Mouse (Mus musculus): ENCODE measurements around the gene Abcg2. TPM values are rescaled to one million over a fixed set of nuclear protein-coding genes. Genes with fewer than 3 reads are reported as not detected.
"Not testable (repeated sequence)": the region's sequence is repeated elsewhere in the genome, so short reads cannot be mapped to it uniquely, and the experiment has no call there.

Abcg2 gene
- polyA plus RNA-seq, 1 experiment from 2014 or later, result 59.7 TPM

DNA sequence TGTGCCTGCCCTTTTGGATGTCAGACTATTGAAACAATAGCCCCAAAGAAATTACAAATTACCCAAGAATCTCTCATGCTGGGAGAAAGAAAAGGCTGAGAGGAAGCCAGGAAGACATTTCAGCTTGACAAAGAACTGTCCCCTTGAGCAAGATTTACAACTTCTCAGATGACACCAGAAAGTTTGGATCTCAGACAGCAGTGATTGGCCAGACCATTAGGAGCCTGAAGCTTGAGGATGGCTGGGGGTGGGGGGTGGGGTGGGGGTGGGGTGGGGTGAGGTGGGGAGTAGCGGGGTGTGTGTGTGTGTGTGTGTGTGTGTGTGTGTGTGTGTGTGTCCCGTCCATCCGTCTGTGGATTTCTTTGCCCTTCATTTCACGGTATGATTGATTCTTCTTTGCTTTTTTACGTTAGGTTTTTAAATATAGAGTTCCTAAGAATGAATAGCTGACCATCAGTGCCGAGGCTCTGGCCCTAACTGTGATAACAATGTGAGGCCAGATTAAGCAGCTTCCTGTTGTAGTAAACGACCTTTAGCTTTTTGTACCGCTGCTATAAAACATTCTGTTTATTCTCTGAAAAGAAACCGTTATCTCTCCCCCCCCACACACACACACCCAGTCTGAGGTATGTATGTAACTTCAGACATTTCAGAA is 11.4 kb downstream of the Abcg2 start:
- DNase-seq (ENCODE audit: low spot score), result peak; percentile 30
- H3K4me2 ChIP-seq (ENCODE audit: low read depth, low read length), result peak overlapping the region; percentile 54
- not testable (repeated sequence) for H3K36me3 ChIP-seq (replicated peaks; ENCODE audit: control insufficient read depth, insufficient read depth, low read depth, low read length); H3K27me3 ChIP-seq (ENCODE audit: control insufficient read depth, insufficient read depth, low read length); H3K4me1 ChIP-seq (ENCODE audit: control insufficient read depth, insufficient read depth, low read length); H3K9me3 ChIP-seq (replicated peaks; ENCODE audit: control insufficient read depth, low read length)
- 2% methylated on average over 9 of the region's 9 CpGs for WGBS
- peak; percentile 73; the same call in 1 of the 2 replicates for ATAC-seq (replicated peaks; ENCODE audit: insufficient number of reproducible peaks, low FRiP score, low TSS enrichment, low read depth)
- H3K4me3 ChIP-seq (ENCODE audit: low read depth, low read length), result peak overlapping the region; percentile 44
- H3K27ac ChIP-seq (replicated peaks; ENCODE audit: low read depth, low read length), result peak overlapping the region; percentile 73
- H3K9ac ChIP-seq (replicated peaks; ENCODE audit: low read length), result peak overlapping the region; percentile 68

DNA sequence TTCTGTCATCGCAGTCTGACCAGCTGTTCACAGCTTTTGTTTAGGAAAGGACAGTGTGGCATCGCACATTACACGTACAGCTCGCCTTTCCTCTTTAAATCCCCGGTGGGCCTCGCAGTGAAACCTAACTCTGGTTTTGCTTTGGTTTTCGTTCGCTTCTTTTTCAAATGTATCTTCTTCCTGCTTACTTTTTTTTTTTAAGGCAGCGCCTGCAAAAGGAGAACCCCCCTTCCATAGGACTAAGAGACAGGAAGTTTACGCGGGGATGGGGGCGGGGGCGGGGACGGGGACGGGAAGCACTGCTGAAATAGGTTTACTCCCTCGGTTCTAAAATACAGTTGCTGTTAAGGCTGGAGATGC is 12.0 kb downstream of the Abcg2 start:
- peak overlapping the region; percentile 54 for H3K4me2 ChIP-seq (ENCODE audit: low read depth, low read length)
- peak overlapping the region; percentile 68 for H3K9ac ChIP-seq (replicated peaks; ENCODE audit: low read length)
- DNase-seq (ENCODE audit: low spot score) (peak; percentile 66), ATAC-seq (replicated peaks; ENCODE audit: insufficient number of reproducible peaks, low FRiP score, low TSS enrichment, low read depth) (peak; percentile 77)
- H3K36me3 ChIP-seq (replicated peaks; ENCODE audit: control insufficient read depth, insufficient read depth, low read depth, low read length), result no peaks in the 10 kb centered on the region
- H3K9me3 ChIP-seq (replicated peaks; ENCODE audit: control insufficient read depth, low read length), result no peaks in the 10 kb centered on the region; the same call in 1 of the 2 replicates
- WGBS, result 16% methylated on average over 16 of the region's 16 CpGs
- no peaks in the 10 kb centered on the region for H3K4me1 ChIP-seq (ENCODE audit: control insufficient read depth, insufficient read depth, low read length)
- peak overlapping the region; percentile 73 for H3K27ac ChIP-seq (replicated peaks; ENCODE audit: low read depth, low read length)
- H3K27me3 ChIP-seq (ENCODE audit: control insufficient read depth, insufficient read depth, low read length), result no peaks in the 10 kb centered on the region
- peak overlapping the region; percentile 44 for H3K4me3 ChIP-seq (ENCODE audit: low read depth, low read length)

DNA sequence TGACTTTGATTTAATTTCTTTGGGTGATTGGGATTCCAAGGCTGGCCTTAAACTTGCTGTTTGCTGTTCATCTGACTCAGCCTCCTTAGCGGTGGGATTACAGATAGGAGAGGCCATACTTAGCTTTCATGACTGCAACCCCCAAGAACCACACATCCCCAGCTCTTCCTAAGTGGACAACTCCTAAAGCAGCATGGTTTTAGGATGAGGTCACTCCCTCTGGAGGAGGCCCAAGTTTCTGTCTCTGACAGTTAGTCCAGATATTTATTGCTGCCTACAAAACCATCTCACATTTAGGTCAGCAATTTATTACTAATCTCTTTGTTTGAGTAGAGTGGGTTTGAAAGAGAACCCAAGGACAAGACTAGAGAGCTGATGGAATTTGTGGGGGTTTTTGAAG is 17.8 kb downstream of the Abcg2 start:
- not testable (repeated sequence) for H3K4me1 ChIP-seq (ENCODE audit: control insufficient read depth, insufficient read depth, low read length); H3K27me3 ChIP-seq (ENCODE audit: control insufficient read depth, insufficient read depth, low read length); H3K4me3 ChIP-seq (ENCODE audit: low read depth, low read length); H3K27ac ChIP-seq (replicated peaks; ENCODE audit: low read depth, low read length); DNase-seq (ENCODE audit: low spot score); H3K9ac ChIP-seq (replicated peaks; ENCODE audit: low read length); ATAC-seq (replicated peaks; ENCODE audit: insufficient number of reproducible peaks, low FRiP score, low TSS enrichment, low read depth); H3K4me2 ChIP-seq (ENCODE audit: low read depth, low read length); H3K9me3 ChIP-seq (replicated peaks; ENCODE audit: control insufficient read depth, low read length); H3K36me3 ChIP-seq (replicated peaks; ENCODE audit: control insufficient read depth, insufficient read depth, low read depth, low read length)
- 84% methylated on average over 1 of the region's 1 CpGs for WGBS

DNA sequence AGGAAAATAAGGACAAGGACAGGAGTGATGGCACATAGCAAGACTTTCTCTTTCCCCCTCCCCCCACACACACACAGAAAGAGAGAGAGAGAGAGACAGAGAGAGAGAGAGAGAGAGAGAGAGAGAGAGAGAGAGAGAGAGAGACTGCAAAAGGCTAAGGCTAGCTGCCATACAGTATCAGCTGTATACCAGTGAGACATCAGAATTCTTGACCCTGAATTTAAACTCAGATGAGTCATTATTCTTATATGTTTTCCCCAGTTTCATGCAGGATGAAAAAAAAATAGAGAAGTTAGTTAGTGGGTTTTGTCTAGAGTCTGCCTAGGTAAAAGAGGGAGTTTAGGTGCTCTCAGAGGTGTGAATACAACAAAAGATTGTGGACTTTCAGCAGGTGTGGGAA is 18.7 kb downstream of the Abcg2 start:
- not testable (repeated sequence) for H3K4me1 ChIP-seq (ENCODE audit: control insufficient read depth, insufficient read depth, low read length); H3K27ac ChIP-seq (replicated peaks; ENCODE audit: low read depth, low read length); H3K27me3 ChIP-seq (ENCODE audit: control insufficient read depth, insufficient read depth, low read length); H3K9ac ChIP-seq (replicated peaks; ENCODE audit: low read length); H3K9me3 ChIP-seq (replicated peaks; ENCODE audit: control insufficient read depth, low read length); ATAC-seq (replicated peaks; ENCODE audit: insufficient number of reproducible peaks, low FRiP score, low TSS enrichment, low read depth); DNase-seq (ENCODE audit: low spot score); H3K4me3 ChIP-seq (ENCODE audit: low read depth, low read length); H3K36me3 ChIP-seq (replicated peaks; ENCODE audit: control insufficient read depth, insufficient read depth, low read depth, low read length); H3K4me2 ChIP-seq (ENCODE audit: low read depth, low read length)

DNA sequence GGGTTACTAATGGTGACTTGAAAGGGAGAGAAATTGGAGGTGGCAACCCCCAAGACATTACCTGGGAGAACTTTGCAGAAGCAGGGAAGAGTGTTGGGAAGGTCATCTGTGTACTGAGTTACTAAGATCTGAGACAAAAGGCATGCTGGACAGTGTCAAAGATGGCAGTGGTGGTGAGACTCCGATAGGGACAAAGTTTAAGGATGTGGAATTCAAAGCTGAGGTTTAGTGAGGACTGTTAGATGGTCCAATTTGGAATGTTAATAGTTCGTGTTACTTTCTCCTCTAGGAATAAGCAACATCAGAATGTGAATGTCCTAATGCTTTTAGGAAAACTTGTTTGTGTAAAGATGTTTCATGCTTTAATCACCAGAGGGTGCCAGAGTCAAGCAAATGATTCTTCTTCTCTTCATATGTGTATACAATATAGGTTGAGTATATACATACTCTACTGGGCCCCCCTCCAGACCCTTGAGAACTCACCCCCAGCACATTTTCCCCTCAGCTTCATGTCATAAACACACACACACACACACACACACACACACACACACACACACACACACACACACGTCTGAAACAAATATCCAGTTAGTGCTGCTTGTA is 19.3 kb downstream of the Abcg2 start:
- ATAC-seq (replicated peaks; ENCODE audit: insufficient number of reproducible peaks, low FRiP score, low TSS enrichment, low read depth) (peak; percentile 64; the same call in 1 of the 2 replicates), DNase-seq (ENCODE audit: low spot score) (peak; percentile 31)
- not testable (repeated sequence) for H3K27me3 ChIP-seq (ENCODE audit: control insufficient read depth, insufficient read depth, low read length); H3K27ac ChIP-seq (replicated peaks; ENCODE audit: low read depth, low read length); H3K4me1 ChIP-seq (ENCODE audit: control insufficient read depth, insufficient read depth, low read length); H3K36me3 ChIP-seq (replicated peaks; ENCODE audit: control insufficient read depth, insufficient read depth, low read depth, low read length); H3K4me3 ChIP-seq (ENCODE audit: low read depth, low read length); H3K4me2 ChIP-seq (ENCODE audit: low read depth, low read length); H3K9ac ChIP-seq (replicated peaks; ENCODE audit: low read length); H3K9me3 ChIP-seq (replicated peaks; ENCODE audit: control insufficient read depth, low read length)
- 81% methylated on average over 3 of the region's 3 CpGs for WGBS

DNA sequence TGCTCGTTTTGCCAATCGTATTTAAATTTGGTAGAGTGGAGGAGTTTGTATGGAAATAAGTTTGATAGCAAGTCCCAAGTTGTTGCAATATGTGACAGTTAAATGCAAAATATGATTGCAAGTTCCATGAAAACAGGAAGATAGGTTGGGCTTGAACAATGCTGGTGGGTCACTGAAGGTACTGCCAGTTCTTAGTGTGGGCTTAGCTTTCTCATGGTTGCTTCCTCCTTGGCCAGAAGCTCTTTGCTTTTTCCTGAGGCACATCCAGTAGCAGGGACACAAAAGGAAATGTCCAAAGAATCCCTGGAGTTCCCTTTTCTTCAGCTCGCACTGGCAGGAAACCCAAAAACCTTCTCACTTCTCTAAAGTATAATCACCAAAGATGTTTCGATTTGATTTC is 22.3 kb downstream of the Abcg2 start:
- H3K4me2 ChIP-seq (ENCODE audit: low read depth, low read length), result no peak overlapping the region
- DNase-seq (ENCODE audit: low spot score), result no peak
- peaks cover 2% of the 10 kb centered on the region; the same call in 1 of the 2 replicates for H3K9me3 ChIP-seq (replicated peaks; ENCODE audit: control insufficient read depth, low read length)
- H3K4me3 ChIP-seq (ENCODE audit: low read depth, low read length), result no peak overlapping the region
- no peak for ATAC-seq (replicated peaks; ENCODE audit: insufficient number of reproducible peaks, low FRiP score, low TSS enrichment, low read depth)
- no peak overlapping the region for H3K27ac ChIP-seq (replicated peaks; ENCODE audit: low read depth, low read length)
- 88% methylated on average over 4 of the region's 4 CpGs for WGBS
- no peak overlapping the region for H3K9ac ChIP-seq (replicated peaks; ENCODE audit: low read length)
- no peaks in the 10 kb centered on the region for H3K4me1 ChIP-seq (ENCODE audit: control insufficient read depth, insufficient read depth, low read length)
- no peaks in the 10 kb centered on the region for H3K27me3 ChIP-seq (ENCODE audit: control insufficient read depth, insufficient read depth, low read length)
- H3K36me3 ChIP-seq (replicated peaks; ENCODE audit: control insufficient read depth, insufficient read depth, low read depth, low read length), result no peaks in the 10 kb centered on the region

DNA sequence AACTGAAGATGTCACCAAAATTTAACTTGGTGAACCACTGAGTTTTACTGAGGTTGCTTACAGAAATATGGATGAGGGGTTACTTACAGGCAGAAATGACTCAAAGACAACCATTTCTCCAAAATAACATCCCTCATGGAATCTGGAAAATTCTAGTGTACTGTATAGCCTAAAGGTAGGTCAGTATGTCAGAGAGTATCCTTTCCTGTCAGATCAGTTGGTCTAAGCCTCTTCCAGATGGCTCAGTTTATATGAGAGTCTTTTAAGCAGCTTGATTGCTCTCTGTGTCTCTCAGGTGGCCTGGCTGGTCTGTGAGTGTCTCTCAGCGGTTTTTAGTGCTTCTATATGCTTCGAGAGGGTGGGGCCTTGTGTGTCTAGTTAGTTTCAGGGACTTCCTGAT is 24.1 kb downstream of the Abcg2 start:
- H3K4me2 ChIP-seq (ENCODE audit: low read depth, low read length), result no peak overlapping the region
- WGBS, result 77% methylated on average over 2 of the region's 2 CpGs
- no peak overlapping the region for H3K4me3 ChIP-seq (ENCODE audit: low read depth, low read length)
- no peaks in the 10 kb centered on the region for H3K4me1 ChIP-seq (ENCODE audit: control insufficient read depth, insufficient read depth, low read length)
- H3K27me3 ChIP-seq (ENCODE audit: control insufficient read depth, insufficient read depth, low read length), result no peaks in the 10 kb centered on the region
- no peak for DNase-seq (ENCODE audit: low spot score)
- H3K9ac ChIP-seq (replicated peaks; ENCODE audit: low read length), result no peak overlapping the region
- H3K36me3 ChIP-seq (replicated peaks; ENCODE audit: control insufficient read depth, insufficient read depth, low read depth, low read length), result no peaks in the 10 kb centered on the region
- H3K27ac ChIP-seq (replicated peaks; ENCODE audit: low read depth, low read length), result no peak overlapping the region
- ATAC-seq (replicated peaks; ENCODE audit: insufficient number of reproducible peaks, low FRiP score, low TSS enrichment, low read depth), result no peak
- H3K9me3 ChIP-seq (replicated peaks; ENCODE audit: control insufficient read depth, low read length), result peaks cover 2% of the 10 kb centered on the region; the same call in 1 of the 2 replicates

DNA sequence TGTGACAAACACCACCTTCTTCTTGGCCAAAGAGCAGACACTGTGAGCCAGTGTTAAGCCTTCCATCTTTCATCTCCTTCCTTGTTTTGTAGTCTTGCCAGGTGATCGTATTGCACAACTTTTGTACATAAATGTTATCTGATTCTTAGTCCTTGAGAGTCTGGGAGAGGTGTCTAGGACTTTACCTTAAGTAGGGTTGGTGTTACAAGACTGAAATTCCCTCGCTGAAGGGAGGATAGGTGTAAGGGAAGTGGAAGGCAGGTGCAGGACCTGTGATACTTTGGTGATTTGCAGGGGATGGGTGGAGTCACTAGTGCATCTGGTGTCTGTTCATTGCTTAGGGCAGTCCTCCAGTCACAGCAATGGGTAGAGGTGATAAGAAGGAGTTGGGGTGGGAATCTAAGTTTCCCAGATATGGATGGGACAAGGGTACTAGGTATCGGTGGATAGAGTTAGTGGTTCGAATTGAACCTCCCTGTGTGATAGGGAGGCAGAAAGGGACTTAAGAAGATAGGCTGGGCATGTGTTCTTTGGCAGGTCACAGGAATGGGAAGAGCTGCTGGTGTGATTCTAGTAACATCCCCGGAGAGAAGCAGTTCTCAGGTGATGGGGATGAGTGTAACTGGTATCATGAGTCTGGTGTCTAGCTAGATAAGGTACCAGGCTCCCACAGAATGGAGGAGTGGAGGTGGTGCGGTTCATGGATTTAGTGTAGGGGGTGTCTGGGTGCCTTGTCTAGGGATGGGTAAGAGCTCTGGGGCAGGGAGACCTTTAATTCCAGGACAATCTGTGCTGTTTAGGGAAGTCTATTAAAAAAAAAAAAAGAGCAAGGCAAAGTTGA is 25.8 kb downstream of the Abcg2 start:
- Histone ChIP-seq H3K4me3 (ENCODE audit: low read depth, low read length) (no peak overlapping the region), H3K9me3 (replicated peaks; ENCODE audit: control insufficient read depth, low read length) (peaks cover 2% of the 10 kb centered on the region; the same call in 1 of the 2 replicates), H3K4me2 (ENCODE audit: low read depth, low read length) (no peak overlapping the region), H3K4me1 (ENCODE audit: control insufficient read depth, insufficient read depth, low read length) (no peaks in the 10 kb centered on the region), H3K9ac (replicated peaks; ENCODE audit: low read length) (no peak overlapping the region), H3K27me3 (ENCODE audit: control insufficient read depth, insufficient read depth, low read length) (no peaks in the 10 kb centered on the region), H3K36me3 (replicated peaks; ENCODE audit: control insufficient read depth, insufficient read depth, low read depth, low read length) (no peaks in the 10 kb centered on the region), H3K27ac (replicated peaks; ENCODE audit: low read depth, low read length) (no peak overlapping the region)
- 75% methylated on average over 6 of the region's 6 CpGs for WGBS
- DNase-seq (ENCODE audit: low spot score) (no peak), ATAC-seq (replicated peaks; ENCODE audit: insufficient number of reproducible peaks, low FRiP score, low TSS enrichment, low read depth) (no peak)
